Mouse (Mus musculus) MEL (cell line): ENCODE data around the gene Fkbp4. TPM values are rescaled to one million over a fixed set of nuclear protein-coding genes. Genes with fewer than 3 reads are reported as not detected.

Source experiments
- DNase-seq: peaks from one replicate; pipeline ENCODE4 v3.0.0; 2011; ENCODE audit warnings: low read depth, low spot score
- H3K27ac ChIP-seq: 2 replicates; pipeline ENCODE4 v1.5.1; 2012; ENCODE audit warnings: low read depth, mild to moderate bottlenecking, control low read depth, low read length, moderate library complexity; ENCODE audit not compliant: control insufficient read depth
- H3K27me3 ChIP-seq, 2 experiments: fragments of 150-350 bp in 1 of 2; sonication (generic) in 1 of 2; 2 replicates each; pipeline ENCODE4 v1.6.1; 2012; ENCODE audit warnings: low read length in 2 of 2, mild to moderate bottlenecking in 2 of 2, improper control_type of control experiment in 1 of 2, moderate library complexity in 1 of 2; ENCODE audit not compliant: insufficient read depth in 2 of 2, control insufficient read depth in 1 of 2
- H3K36me3 ChIP-seq, 2 experiments: 2 replicates each; pipeline ENCODE4 v1.6.1; 2012 to 2014; ENCODE audit warnings: low read length in 2 of 2, improper control_type of control experiment in 1 of 2, inconsistent platforms in 1 of 2, mild to moderate bottlenecking in 1 of 2; ENCODE audit not compliant: insufficient read depth in 2 of 2, control insufficient read depth in 1 of 2
- H3K4me1 ChIP-seq, 2 experiments: fragments of 150-350 bp in 1 of 2; sonication (generic) in 1 of 2; 2 replicates each; pipeline ENCODE4 v1.6.1; 2012; ENCODE audit warnings: low read length in 2 of 2, improper control_type of control experiment in 1 of 2, mild to moderate bottlenecking in 1 of 2; ENCODE audit not compliant: insufficient read depth in 2 of 2, control insufficient read depth in 1 of 2
- H3K4me3 ChIP-seq, 2 experiments: fragments of 150-350 bp in 1 of 2; sonication (generic) in 1 of 2; 2 replicates each; pipeline ENCODE4 v1.5.1; 2012; ENCODE audit warnings: low read depth in 2 of 2, low read length in 2 of 2, mild to moderate bottlenecking in 2 of 2, moderate library complexity in 2 of 2, control low read depth in 1 of 2, improper control_type of control experiment in 1 of 2; ENCODE audit not compliant: control insufficient read depth in 1 of 2, insufficient read depth in 1 of 2
- H3K79me2 ChIP-seq: 2 replicates; pipeline ENCODE4 v1.6.1; 2012; ENCODE audit warnings: mild to moderate bottlenecking, low read length, moderate library complexity; ENCODE audit not compliant: control insufficient read depth, poor library complexity, insufficient read depth
- H3K9ac ChIP-seq: 2 replicates; pipeline ENCODE4 v1.6.1; 2012; ENCODE audit warnings: low read depth, mild to moderate bottlenecking, control low read depth, low read length, moderate library complexity; ENCODE audit not compliant: control insufficient read depth, poor library complexity, severe bottlenecking
- H3K9me3 ChIP-seq: fragments of 150-350 bp; sonication (generic); replicated peaks from 2 replicates; pipeline ENCODE4 v1.6.1; 2012; ENCODE audit warnings: mild to moderate bottlenecking, low read length, improper control_type of control experiment, moderate library complexity; ENCODE audit not compliant: insufficient read depth
- BHLHE40 ChIP-seq: IDR thresholded peaks from 2 replicates; pipeline ENCODE4 v1.6.1; 2012; ENCODE audit warnings: low read depth, mild to moderate bottlenecking, inconsistent platforms, low read length, improper control_type of control experiment, borderline replicate concordance
- CHD1 ChIP-seq: IDR thresholded peaks from 2 replicates; pipeline ENCODE4 v1.6.1; 2012; ENCODE audit warnings: low read depth, mild to moderate bottlenecking, inconsistent platforms, low read length, improper control_type of control experiment
- CHD2 ChIP-seq: IDR thresholded peaks from 2 replicates; pipeline ENCODE4 v1.6.1; 2011; ENCODE audit warnings: low read length, improper control_type of control experiment
- E2F4 ChIP-seq: IDR thresholded peaks from 2 replicates; pipeline ENCODE4 v1.6.1; 2011; ENCODE audit warnings: low read depth, low read length, improper control_type of control experiment, borderline replicate concordance
- EP300 ChIP-seq, 2 experiments: IDR thresholded peaks; 2 replicates each; pipeline ENCODE4 v1.6.1; 2011; ENCODE audit warnings: improper control_type of control experiment in 2 of 2, low read length in 2 of 2, low read depth in 1 of 2, mild to moderate bottlenecking in 1 of 2
- GATA1 ChIP-seq: IDR thresholded peaks from 2 replicates; pipeline ENCODE4 v1.6.1; 2011; ENCODE audit warnings: low read depth, low read length, improper control_type of control experiment
- HCFC1 ChIP-seq: IDR thresholded peaks from 2 replicates; pipeline ENCODE4 v1.6.1; 2012; ENCODE audit warnings: low read depth, mild to moderate bottlenecking, inconsistent platforms, low read length, improper control_type of control experiment, moderate library complexity
- JUND ChIP-seq: IDR thresholded peaks from 2 replicates; pipeline ENCODE4 v1.6.1; 2011; ENCODE audit warnings: low read depth, mild to moderate bottlenecking, improper control_type of control experiment, low read length
- MAFK ChIP-seq: IDR thresholded peaks from 2 replicates; pipeline ENCODE4 v1.6.1; 2011; ENCODE audit warnings: low read depth, mild to moderate bottlenecking, low read length, improper control_type of control experiment, borderline replicate concordance
- MAZ ChIP-seq: IDR thresholded peaks from 2 replicates; pipeline ENCODE4 v1.6.1; 2012; ENCODE audit warnings: low read depth, mild to moderate bottlenecking, inconsistent platforms, low read length, improper control_type of control experiment
- MEF2A ChIP-seq: IDR thresholded peaks from 2 replicates; pipeline ENCODE4 v1.6.1; 2014; ENCODE audit warnings: low read depth, mild to moderate bottlenecking, inconsistent platforms, low read length, improper control_type of control experiment; ENCODE audit not compliant: poor library complexity, insufficient replicate concordance, severe bottlenecking; ENCODE audit errors: extremely low read depth
- MXI1 ChIP-seq: IDR thresholded peaks from 2 replicates; pipeline ENCODE4 v1.6.1; 2011; ENCODE audit warnings: mild to moderate bottlenecking, low read depth, low read length, improper control_type of control experiment
- MYB ChIP-seq: IDR thresholded peaks from 2 replicates; pipeline ENCODE4 v1.6.1; 2011; ENCODE audit warnings: mild to moderate bottlenecking, low read depth, low read length, improper control_type of control experiment
- NRF1 ChIP-seq: IDR thresholded peaks from 2 replicates; pipeline ENCODE4 v1.6.1; 2014; ENCODE audit warnings: low read depth, mild to moderate bottlenecking, inconsistent platforms, low read length, improper control_type of control experiment, moderate library complexity; ENCODE audit not compliant: poor library complexity, insufficient read depth, severe bottlenecking
- POLR2A ChIP-seq, 2 experiments: IDR thresholded peaks; 2 replicates each; pipeline ENCODE4 v1.6.1; 2011 to 2012; ENCODE audit warnings: low read length in 2 of 2, mild to moderate bottlenecking in 2 of 2, control low read depth in 1 of 2, improper control_type of control experiment in 1 of 2, low read depth in 1 of 2, moderate library complexity in 1 of 2; ENCODE audit not compliant: control insufficient read depth in 1 of 2, insufficient read depth in 1 of 2, poor library complexity in 1 of 2
- RAD21 ChIP-seq: IDR thresholded peaks from 2 replicates; pipeline ENCODE4 v1.6.1; 2011; ENCODE audit warnings: mild to moderate bottlenecking, low read depth, low read length, improper control_type of control experiment
- RCOR1 ChIP-seq: IDR thresholded peaks from 2 replicates; pipeline ENCODE4 v1.6.1; 2012; ENCODE audit warnings: low read depth, mild to moderate bottlenecking, inconsistent platforms, low read length, improper control_type of control experiment
- SIN3A ChIP-seq: IDR thresholded peaks from 2 replicates; pipeline ENCODE4 v1.6.1; 2012; ENCODE audit warnings: low read length, improper control_type of control experiment, inconsistent platforms
- TBP ChIP-seq: IDR thresholded peaks from 2 replicates; pipeline ENCODE4 v1.8.0; 2011; ENCODE audit warnings: low read depth, low read length, improper control_type of control experiment
- TCF12 ChIP-seq: IDR thresholded peaks from 2 replicates; pipeline ENCODE4 v1.6.1; 2014; ENCODE audit warnings: low read depth, mild to moderate bottlenecking, inconsistent platforms, low read length, improper control_type of control experiment, moderate library complexity
- UBTF ChIP-seq: IDR thresholded peaks from 2 replicates; pipeline ENCODE4 v1.6.1; 2012; ENCODE audit warnings: low read depth, mild to moderate bottlenecking, inconsistent platforms, low read length, improper control_type of control experiment, moderate library complexity, borderline replicate concordance; ENCODE audit not compliant: insufficient read depth
- USF1 ChIP-seq: IDR thresholded peaks from 2 replicates; pipeline ENCODE4 v1.6.1; 2014; ENCODE audit warnings: low read depth, mild to moderate bottlenecking, inconsistent platforms, low read length, improper control_type of control experiment, moderate library complexity
- ZC3H11A ChIP-seq: IDR thresholded peaks from 2 replicates; pipeline ENCODE4 v1.6.1; 2012; ENCODE audit warnings: low read depth, mild to moderate bottlenecking, inconsistent platforms, low read length, improper control_type of control experiment
- ZMIZ1 ChIP-seq: IDR thresholded peaks from 2 replicates; pipeline ENCODE4 v1.6.1; 2012; ENCODE audit warnings: low read depth, mild to moderate bottlenecking, inconsistent platforms, low read length, improper control_type of control experiment, moderate library complexity
- ZNF384 ChIP-seq: IDR thresholded peaks from 2 replicates; pipeline ENCODE4 v1.6.1; 2012; ENCODE audit warnings: low read depth, mild to moderate bottlenecking, inconsistent platforms, low read length, improper control_type of control experiment
- polyA plus RNA-seq, 2 experiments: library from polyadenylated mRNA; stranded (reverse) in 1 of 2; unstranded in 1 of 2; fragments of >175 nt in 1 of 2; fragments of >200 nt in 1 of 2; gene quantifications; 2 replicates each; pipeline versions ENCODE4 v1.2.1 to v1.2.4; 2012; ENCODE audit warnings: low replicate concordance in 2 of 2, low read depth in 1 of 2; ENCODE audit not compliant: insufficient read length in 2 of 2, insufficient read depth in 1 of 2, missing spikeins in 1 of 2
- total RNA-seq: library from RNA; depleted of rRNA; stranded (reverse); fragments of 300-350 nt; gene quantifications from 2 replicates; pipeline ENCODE4 v1.2.3, GENCODE M21; 2012

Gene Fkbp4
- total and polyA plus RNA-seq, 3 experiments, result 333 to 934 (median 426) TPM

DNA sequence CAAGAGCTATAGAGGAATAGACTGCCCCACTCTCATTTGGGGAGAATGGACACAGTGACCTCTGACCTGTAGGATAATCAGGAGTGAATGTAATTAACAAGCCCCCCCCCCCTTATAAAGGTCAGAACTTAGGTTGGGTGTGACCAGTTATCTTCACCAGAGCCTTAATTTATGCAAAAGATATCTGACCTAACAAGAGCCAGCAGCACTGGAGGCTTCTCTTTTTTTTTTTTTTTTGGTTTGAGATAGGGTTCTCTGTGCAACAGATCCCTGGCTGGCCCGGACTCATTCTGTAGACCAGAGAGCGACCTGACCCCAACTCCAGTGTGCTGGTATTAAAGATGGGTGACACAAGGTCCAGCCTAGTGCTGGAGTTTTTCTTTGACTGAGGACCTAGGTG, 9.2 kb downstream of the Fkbp4 start (continued):
- TF ChIP-seq MAFK (no peak), RCOR1 (peak; percentile 43; the same call in 1 of the 2 replicates), RAD21 (no peak), GATA1 (peak; percentile 65), MXI1 (0 out of 2 replicates have a peak, but pooled peaks have one; percentile 38), MYB (no peak), TCF12 (peak; percentile 63), CHD1 (no peak), E2F4 (no peak)

DNA sequence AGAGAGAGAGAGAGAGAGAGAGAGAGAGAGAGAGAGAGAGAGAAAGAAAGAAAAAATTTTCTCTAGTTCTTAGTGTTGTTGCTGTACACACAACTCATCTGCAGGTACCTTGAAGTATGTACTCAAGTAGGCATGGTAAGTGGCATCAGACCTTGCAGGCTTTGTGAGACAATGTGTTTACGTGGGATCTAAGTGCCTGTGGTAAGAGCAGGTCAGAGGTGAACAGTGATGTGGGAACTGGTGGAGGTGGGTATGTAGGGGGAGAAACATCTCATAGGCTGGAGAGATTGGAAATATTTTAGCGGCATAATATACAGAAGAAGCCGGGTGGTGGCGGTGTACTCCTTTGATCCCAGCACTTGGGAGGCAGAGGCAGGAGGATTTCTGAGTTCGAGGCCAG, 10.9 kb downstream of the Fkbp4 start:
- peaks cover 13 to 23% of the 10 kb centered on the region in 2 experiments for H3K36me3 ChIP-seq
- TF ChIP-seq MAZ (no peak), USF1 (no peak), TBP (no peak), ZNF384 (no peak), TCF12 (no peak), ZMIZ1 (no peak), HCFC1 (no peak), MXI1 (no peak), POLR2A (IDR thresholded peaks at IDR 0.05; ENCODE audit: control insufficient read depth in 1 of 2, insufficient read depth in 1 of 2, low read depth in 1 of 2, low read length in 2 of 2, poor library complexity in 1 of 2) (no peak), MEF2A (no peak), UBTF (no peak)

DNA sequence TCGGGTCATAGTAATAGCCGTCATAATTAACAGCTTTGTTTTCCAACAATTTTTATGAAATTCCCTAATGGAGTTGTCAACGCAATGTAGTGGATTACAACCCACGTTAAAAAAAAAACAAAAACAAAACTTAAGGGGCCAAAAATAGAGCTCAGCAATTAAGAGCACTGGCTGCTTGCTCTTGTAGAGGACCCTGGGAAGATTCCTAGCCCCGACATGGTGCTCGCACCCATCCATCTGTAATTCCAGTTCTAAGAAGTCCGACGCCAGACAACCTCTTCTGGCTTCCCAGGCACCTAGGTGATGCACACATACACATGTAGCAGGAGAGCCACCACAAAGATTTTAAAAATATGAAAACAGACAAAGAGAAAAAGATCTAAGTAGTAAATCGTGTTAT, 13.4 kb downstream of the Fkbp4 start:
- peaks cover 6 to 16% of the 10 kb centered on the region in 2 experiments; a peak in 3 of 4 replicates for H3K36me3 ChIP-seq
- peaks cover 1% of the 10 kb centered on the region; the same call in 1 of the 2 replicates for H3K79me2 ChIP-seq
- peaks cover 9 to 11% of the 10 kb centered on the region in 2 experiments for H3K4me1 ChIP-seq
- no peaks in the 10 kb centered on the region; the same call in 1 of the 2 replicates for H3K9me3 ChIP-seq
- H3K9ac ChIP-seq, result peak overlapping the region; percentile 86
- no peak for TF ChIP-seq MAZ
- no peak for TF ChIP-seq MYB
- TF ChIP-seq E2F4, result no peak
- no peak for TF ChIP-seq BHLHE40
- TF ChIP-seq EP300 (IDR thresholded peaks at IDR 0.05; ENCODE audit: low read depth in 1 of 2, low read length in 2 of 2), result no peak
- TF ChIP-seq UBTF, result no peak
- TF ChIP-seq ZC3H11A, result no peak
- no peak for TF ChIP-seq MAFK
- no peak for TF ChIP-seq MXI1
- no peak for TF ChIP-seq NRF1
- TF ChIP-seq SIN3A, result no peak
- TF ChIP-seq MEF2A, result no peak
- TF ChIP-seq CHD2, result no peak
- TF ChIP-seq ZNF384, result no peak
- TF ChIP-seq JUND, result no peak
- no peaks in the 10 kb centered on the region for H3K27me3 ChIP-seq
- peak overlapping the region; percentile 98 for H3K27ac ChIP-seq
- peak overlapping the region; percentile 62 to 68 for H3K4me3 ChIP-seq
- DNase-seq, result no peak

More for the DNA sequence above, 10.9 kb downstream of the Fkbp4 start:
- no peaks in the 10 kb centered on the region; the same call in 1 of the 2 replicates for H3K79me2 ChIP-seq
- H3K9me3 ChIP-seq, result no peaks in the 10 kb centered on the region; the same call in 1 of the 2 replicates
- H3K27ac ChIP-seq, result no peak overlapping the region
- H3K4me3 ChIP-seq, result no peak overlapping the region
- no peak overlapping the region for H3K9ac ChIP-seq
- no peaks in the 10 kb centered on the region for H3K27me3 ChIP-seq
- peaks cover 11 to 18% of the 10 kb centered on the region in 2 experiments for H3K4me1 ChIP-seq
- no peak for DNase-seq
